Mouse (Mus musculus) myocyte (in vitro differentiated cells): ENCODE measurements around the gene Vcp. TPM values are rescaled to one million over a fixed set of nuclear protein-coding genes. Genes with fewer than 3 reads are reported as not detected.

Experiments
- H3K27me3 ChIP-seq: one replicate; pipeline ENCODE4 v1.6.1; 2011; ENCODE audit not compliant: control insufficient read depth, insufficient read depth, insufficient read length
- H3K36me3 ChIP-seq: one replicate; pipeline ENCODE4 v1.6.1; 2011; ENCODE audit not compliant: control insufficient read depth, insufficient read depth
- H3K4me2 ChIP-seq: one replicate; pipeline ENCODE4 v1.6.1; 2011; ENCODE audit warnings: low read depth, control low read depth
- H3K4me3 ChIP-seq: one replicate; pipeline ENCODE4 v1.5.1; 2011; ENCODE audit warnings: mild to moderate bottlenecking, control low read depth, moderate library complexity
- H3K79me2 ChIP-seq: one replicate; pipeline ENCODE4 v1.6.1; 2011; ENCODE audit not compliant: control insufficient read depth, insufficient read depth
- H3ac ChIP-seq: one replicate; pipeline ENCODE4 v1.6.1; 2011; ENCODE audit not compliant: control insufficient read depth, insufficient read length
- CEBPB ChIP-seq: IDR thresholded peaks from 2 replicates; pipeline ENCODE4 v1.6.1; 2011; ENCODE audit warnings: mild to moderate bottlenecking, moderate library complexity; ENCODE audit not compliant: poor library complexity, insufficient read depth, severe bottlenecking
- E2F4 ChIP-seq: IDR thresholded peaks from one replicate; pipeline ENCODE4 v1.6.1; 2011; ENCODE audit warnings: mild to moderate bottlenecking, control low read depth, moderate library complexity; ENCODE audit not compliant: insufficient read depth
- MAX ChIP-seq: IDR thresholded peaks from one replicate; pipeline ENCODE4 v1.6.1; 2011; ENCODE audit warnings: low read depth, mild to moderate bottlenecking, control low read depth
- MYOD1 ChIP-seq, 3 experiments: IDR thresholded peaks; one replicate each; pipeline ENCODE4 v1.6.1; 2011; ENCODE audit warnings: control low read depth in 2 of 3, low read depth in 2 of 3, mild to moderate bottlenecking in 2 of 3, moderate library complexity in 1 of 3; ENCODE audit not compliant: insufficient read length in 2 of 3, control insufficient read depth in 1 of 3
- MYOG ChIP-seq, 3 experiments: IDR thresholded peaks; one replicate each; pipeline ENCODE4 v1.6.1; 2011; ENCODE audit warnings: control low read depth in 2 of 3, low read depth in 2 of 3, mild to moderate bottlenecking in 2 of 3; ENCODE audit not compliant: insufficient read length in 2 of 3, control insufficient read depth in 1 of 3, insufficient read depth in 1 of 3
- POLR2A ChIP-seq: IDR thresholded peaks from one replicate; pipeline ENCODE4 v1.6.1; 2011; ENCODE audit warnings: low read depth, mild to moderate bottlenecking, control low read depth, moderate library complexity; ENCODE audit not compliant: insufficient read length
- POLR2AphosphoS2 ChIP-seq: IDR thresholded peaks from one replicate; pipeline ENCODE4 v1.6.1; 2011; ENCODE audit warnings: low read depth, control low read depth; ENCODE audit not compliant: insufficient read length
- REST ChIP-seq: IDR thresholded peaks from one replicate; pipeline ENCODE4 v1.6.1; 2011; ENCODE audit warnings: mild to moderate bottlenecking, control low read depth, moderate library complexity; ENCODE audit not compliant: insufficient read depth, insufficient read length
- SRF ChIP-seq: IDR thresholded peaks from one replicate; pipeline ENCODE4 v1.6.1; 2011; ENCODE audit warnings: low read depth; ENCODE audit not compliant: control insufficient read depth, insufficient read length
- TCF12 ChIP-seq: IDR thresholded peaks from one replicate; pipeline ENCODE4 v1.6.1; 2011; ENCODE audit warnings: mild to moderate bottlenecking, control low read depth; ENCODE audit not compliant: poor library complexity, insufficient read depth, severe bottlenecking
- TCF3 ChIP-seq: IDR thresholded peaks from one replicate; pipeline ENCODE4 v1.6.1; 2011; ENCODE audit warnings: low read depth, control low read depth; ENCODE audit not compliant: insufficient read length
- USF1 ChIP-seq: IDR thresholded peaks from one replicate; pipeline ENCODE4 v1.6.1; 2011; ENCODE audit warnings: low read depth, mild to moderate bottlenecking, control low read depth, moderate library complexity
- polyA plus RNA-seq: library from polyadenylated mRNA; unstranded; fragments of >200 nt; fragmentation: generic; extraction: Trizol; gene quantifications from one replicate; pipeline ENCODE4 v1.2.1, GENCODE M21; 2012; ENCODE audit warnings: missing spikeins

The Vcp gene
- polyA plus RNA-seq, 1 experiment = 334 TPM

- TF ChIP-seq MYOD1 (IDR thresholded peaks at IDR 0.05; ENCODE audit: control insufficient read depth in 1 of 3, insufficient read length in 2 of 3, low read depth in 2 of 3) (no peak), POLR2A (no peak), USF1 (no peak), REST (no peak), SRF (no peak), MAX (no peak), CEBPB (no peak), TCF12 (no peak), POLR2AphosphoS2 (no peak), E2F4 (no peak), MYOG (IDR thresholded peaks at IDR 0.05; ENCODE audit: control insufficient read depth in 1 of 3, insufficient read depth in 1 of 3, insufficient read length in 2 of 3, low read depth in 2 of 3) (no peak), TCF3 (no peak)
- H3K4me2 ChIP-seq = no peak overlapping the region
- H3K4me3 ChIP-seq = no peak overlapping the region
- no peak overlapping the region for H3ac ChIP-seq
- no peaks in the 10 kb centered on the region for H3K27me3 ChIP-seq
- H3K79me2 ChIP-seq = peaks cover 16% of the 10 kb centered on the region
- H3K36me3 ChIP-seq = peaks cover 16% of the 10 kb centered on the region
Observed at GRCm38 (mm10) chr4:43033481-43033880, 33.2 kb upstream of the Vcp start.

- Histone ChIP-seq H3K4me3 (no peak overlapping the region), H3K4me2 (no peak overlapping the region), H3K36me3 (peaks cover 16% of the 10 kb centered on the region), H3K79me2 (peaks cover 16% of the 10 kb centered on the region), H3K27me3 (no peaks in the 10 kb centered on the region), H3ac (no peak overlapping the region)
- TF ChIP-seq SRF = no peak
- TF ChIP-seq POLR2AphosphoS2 = no peak
- TF ChIP-seq POLR2A = no peak
- no peak for TF ChIP-seq MYOD1 (IDR thresholded peaks at IDR 0.05; ENCODE audit: control insufficient read depth in 1 of 3, insufficient read length in 2 of 3, low read depth in 2 of 3)
- TF ChIP-seq TCF12 = no peak
- TF ChIP-seq MAX = no peak
- TF ChIP-seq MYOG (IDR thresholded peaks at IDR 0.05; ENCODE audit: control insufficient read depth in 1 of 3, insufficient read depth in 1 of 3, insufficient read length in 2 of 3, low read depth in 2 of 3) = no peak
- no peak for TF ChIP-seq E2F4
- no peak for TF ChIP-seq REST
Observed at GRCm38 (mm10) chr4:43032501-43032900, 32.2 kb upstream of the Vcp start.

- Histone ChIP-seq H3K27me3 (no peaks in the 10 kb centered on the region), H3K79me2 (peaks cover 9% of the 10 kb centered on the region), H3K4me3 (peak within 1 kb of the TSS; percentile 67), H3K4me2 (peak within 1 kb of the TSS; percentile 90), H3K36me3 (peaks cover 16% of the 10 kb centered on the region), H3ac (peak within 1 kb of the TSS; percentile 70)
- TF ChIP-seq POLR2A = peak; percentile 73
- TF ChIP-seq TCF3 = no peak
- TF ChIP-seq CEBPB = no peak
- no peak for TF ChIP-seq SRF
- TF ChIP-seq POLR2AphosphoS2 = peak; percentile 78
- TF ChIP-seq MYOD1 (IDR thresholded peaks at IDR 0.05; ENCODE audit: control insufficient read depth in 1 of 3, insufficient read length in 2 of 3, low read depth in 2 of 3) = peak in 1 of 3 experiments; percentile 47
- peak in 2 of 3 experiments; percentile 32 to 49 for TF ChIP-seq MYOG (IDR thresholded peaks at IDR 0.05; ENCODE audit: control insufficient read depth in 1 of 3, insufficient read depth in 1 of 3, insufficient read length in 2 of 3, low read depth in 2 of 3)
- no peak for TF ChIP-seq USF1
- peak; percentile 4 for TF ChIP-seq E2F4
- TF ChIP-seq MAX = no peak
Observed at GRCm38 (mm10) chr4:43031237-43031995, 31.1 kb upstream of the Vcp start, which contains the start of gene Stoml2. Gene Stoml2 (minus strand): TSS chr4:43031710.

GRCm38 (mm10) chr4:43030780-43031230 is 30.5 kb upstream of the Vcp start:
- TF ChIP-seq POLR2A = no peak
- TF ChIP-seq POLR2AphosphoS2 = no peak
- TF ChIP-seq CEBPB = no peak
- no peak for TF ChIP-seq MYOG (IDR thresholded peaks at IDR 0.05; ENCODE audit: control insufficient read depth in 1 of 3, insufficient read depth in 1 of 3, insufficient read length in 2 of 3, low read depth in 2 of 3)
- TF ChIP-seq REST = no peak
- TF ChIP-seq SRF = no peak
- TF ChIP-seq TCF3 = no peak
- Histone ChIP-seq H3K27me3 (no peaks in the 10 kb centered on the region), H3K4me2 (peak overlapping the region; percentile 90), H3K79me2 (peaks cover 9% of the 10 kb centered on the region), H3ac (peak overlapping the region; percentile 70), H3K4me3 (peak overlapping the region; percentile 67), H3K36me3 (peaks cover 16% of the 10 kb centered on the region)

GRCm38 (mm10) chr4:43030352-43030751 is 30.0 kb upstream of the Vcp start:
- H3K36me3 ChIP-seq = peaks cover 16% of the 10 kb centered on the region
- H3K27me3 ChIP-seq = no peaks in the 10 kb centered on the region
- H3K4me3 ChIP-seq = peak overlapping the region; percentile 67
- peak overlapping the region; percentile 90 for H3K4me2 ChIP-seq
- TF ChIP-seq MAX (no peak), TCF12 (no peak), CEBPB (no peak), MYOD1 (IDR thresholded peaks at IDR 0.05; ENCODE audit: control insufficient read depth in 1 of 3, insufficient read length in 2 of 3, low read depth in 2 of 3) (no peak), SRF (no peak), E2F4 (no peak), USF1 (no peak), MYOG (IDR thresholded peaks at IDR 0.05; ENCODE audit: control insufficient read depth in 1 of 3, insufficient read depth in 1 of 3, insufficient read length in 2 of 3, low read depth in 2 of 3) (no peak), TCF3 (no peak), REST (no peak), POLR2A (no peak), POLR2AphosphoS2 (no peak)
- peak overlapping the region; percentile 70 for H3ac ChIP-seq
- H3K79me2 ChIP-seq = peaks cover 9% of the 10 kb centered on the region
